Mouse (Mus musculus) kidney, embryonic 15.5 days (tissue): ENCODE results near the gene Olfr992. TPM values are rescaled to one million over a fixed set of nuclear protein-coding genes. Genes with fewer than 3 reads are reported as not detected.
"Not testable (repeated sequence)": the region's sequence is repeated elsewhere in the genome, so short reads cannot be mapped to it uniquely, and the experiment has no call there.

Experiments
- ATAC-seq: fragments of 200-750 bp; cut with Nextera tagmentation; replicated peaks from 2 replicates; pipeline ENCODE4 v1.8.0; 2017; ENCODE audit warnings: moderate TSS enrichment; ENCODE audit not compliant: low FRiP score
- H3K27ac ChIP-seq: fragments of 300-500 bp; sonication (generic); 2 replicates; pipeline ENCODE4 v1.5.1; 2015; ENCODE audit warnings: mild to moderate bottlenecking, inconsistent platforms
- H3K27me3 ChIP-seq: fragments of 300-500 bp; sonication (generic); 2 replicates; pipeline ENCODE4 v1.6.1; 2015; ENCODE audit warnings: inconsistent platforms
- H3K36me3 ChIP-seq: fragments of 300-500 bp; sonication (generic); 2 replicates; pipeline ENCODE4 v1.6.1; 2015; ENCODE audit warnings: inconsistent platforms
- H3K4me1 ChIP-seq: fragments of 300-500 bp; sonication (generic); 2 replicates; pipeline ENCODE4 v1.6.1; 2015; ENCODE audit warnings: inconsistent platforms
- H3K4me2 ChIP-seq: fragments of 300-500 bp; sonication (generic); 2 replicates; pipeline ENCODE4 v1.6.1; 2015; ENCODE audit warnings: moderate library complexity, mild to moderate bottlenecking, inconsistent platforms
- H3K4me3 ChIP-seq: fragments of 300-500 bp; sonication (generic); replicated peaks from 2 replicates; pipeline ENCODE4 v1.5.1; 2015; ENCODE audit warnings: mild to moderate bottlenecking, inconsistent platforms
- H3K9ac ChIP-seq: fragments of 300-500 bp; sonication (generic); 2 replicates; pipeline ENCODE4 v1.6.1; 2015; ENCODE audit warnings: mild to moderate bottlenecking, inconsistent platforms
- H3K9me3 ChIP-seq: fragments of 300-500 bp; sonication (generic); replicated peaks from 2 replicates; pipeline ENCODE4 v1.6.1; 2016; ENCODE audit warnings: inconsistent platforms
- WGBS: fragments of 180-500 bp; shearing (Covaris S2); methylation state at CpG from one replicate; pipeline ENCODE4 v1.1.7; 2015; ENCODE audit warnings: mixed read lengths; 5-methylcytosine and 5-hydroxymethylcytosine counted together
- polyA plus RNA-seq: library from polyadenylated mRNA; unstranded; fragments of >200 nt; fragmentation: Nextera tagmentation; extraction: Ambion mirVana; gene quantifications from 2 replicates; pipeline ENCODE4 v1.2.1, GENCODE M21; 2015

The Olfr992 gene
- not detected in 2 replicates for polyA plus RNA-seq

GRCm38 (mm10) chr2:85409369-85409768 is at the start of gene Olfr992:
Gene Olfr992, minus strand, starts transcription at chr2:85409469.
- no peaks in the 10 kb centered on the region for H3K4me1 ChIP-seq
- H3K9ac ChIP-seq, result no peak within 1 kb of the TSS
- no peaks in the 10 kb centered on the region for H3K36me3 ChIP-seq
- WGBS, result 57% methylated on average over 2 of the region's 2 CpGs
- H3K27me3 ChIP-seq, result no peaks in the 10 kb centered on the region
- no peaks in the 10 kb centered on the region for H3K9me3 ChIP-seq
- ATAC-seq, result no peak
- no peak within 1 kb of the TSS for H3K4me3 ChIP-seq
- H3K4me2 ChIP-seq, result no peak within 1 kb of the TSS
- H3K27ac ChIP-seq, result no peak within 1 kb of the TSS

DNA sequence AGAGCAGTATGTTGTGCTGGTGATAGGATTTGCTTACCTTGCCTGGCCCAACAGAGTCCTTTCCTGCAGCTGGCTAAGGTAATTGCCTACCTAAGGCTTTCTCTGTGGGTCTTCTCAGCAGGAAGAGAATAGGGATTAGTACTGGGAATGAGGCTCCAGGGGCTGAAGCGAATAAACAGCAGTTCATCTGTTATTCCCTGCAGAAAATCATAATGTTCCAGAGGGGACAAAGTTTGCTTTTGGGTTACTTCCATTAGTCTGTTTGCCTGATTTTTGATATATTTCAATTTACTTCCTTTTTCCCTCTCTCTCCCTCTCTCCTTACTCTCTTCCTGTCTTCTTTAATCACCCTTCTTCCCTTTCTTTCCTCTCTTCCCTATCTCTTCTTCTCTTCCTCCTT is 34.3 kb upstream of the Olfr992 start, which contains the start of gene Olfr995:
TSS of gene Olfr995 (minus strand) at position 101 of the 400 bp plus-strand sequence.
- WGBS, result 30% methylated on average over 1 of the region's 1 CpGs
- H3K4me2 ChIP-seq, result no peak within 1 kb of the TSS
- H3K9ac ChIP-seq, result no peak within 1 kb of the TSS
- no peak within 1 kb of the TSS for H3K27ac ChIP-seq
- ATAC-seq, result no peak
- H3K36me3 ChIP-seq, result no peaks in the 10 kb centered on the region
- H3K4me3 ChIP-seq, result no peak within 1 kb of the TSS
- H3K9me3 ChIP-seq, result no peaks in the 10 kb centered on the region
- H3K27me3 ChIP-seq, result no peaks in the 10 kb centered on the region
- H3K4me1 ChIP-seq, result no peaks in the 10 kb centered on the region

- Histone ChIP-seq H3K9ac (no peak overlapping the region), H3K9me3 (no peaks in the 10 kb centered on the region), H3K27me3 (no peaks in the 10 kb centered on the region), H3K4me2 (no peak overlapping the region), H3K4me1 (no peaks in the 10 kb centered on the region), H3K27ac (no peak overlapping the region), H3K36me3 (no peaks in the 10 kb centered on the region), H3K4me3 (no peak overlapping the region)
- ATAC-seq, result no peak
Measured at GRCm38 (mm10) chr2:85442546-85442945, 33.3 kb upstream of the Olfr992 start.

DNA sequence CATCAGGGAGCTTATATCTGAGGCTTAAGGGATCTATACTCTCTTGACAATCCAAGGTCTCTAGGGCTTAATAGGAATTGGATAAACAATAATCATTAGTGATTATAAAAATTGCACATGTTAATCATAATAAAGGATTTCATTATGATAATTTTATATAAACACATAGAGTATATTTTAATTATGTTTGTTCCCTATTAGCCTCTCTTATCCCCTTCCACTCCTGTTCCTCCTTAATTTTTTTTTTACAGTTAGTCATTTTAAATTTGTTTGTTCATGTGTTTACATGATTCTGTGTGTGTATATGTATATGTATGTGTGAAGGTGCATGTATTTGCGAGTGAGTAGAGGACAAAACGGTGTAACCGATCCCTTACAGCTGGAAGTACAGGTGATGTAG is 27.1 kb upstream of the Olfr992 start, which contains the start of gene Olfr994:
TSS of gene Olfr994 (minus strand) at position 101 of the 400 bp plus-strand sequence.
- no peak within 1 kb of the TSS for H3K27ac ChIP-seq
- no peaks in the 10 kb centered on the region for H3K4me1 ChIP-seq
- H3K9me3 ChIP-seq, result no peaks in the 10 kb centered on the region
- WGBS, result 85% methylated on average over 3 of the region's 3 CpGs
- H3K4me3 ChIP-seq, result no peak within 1 kb of the TSS
- ATAC-seq, result no peak
- no peak within 1 kb of the TSS for H3K9ac ChIP-seq
- H3K4me2 ChIP-seq, result no peak within 1 kb of the TSS
- H3K27me3 ChIP-seq, result no peaks in the 10 kb centered on the region
- no peaks in the 10 kb centered on the region for H3K36me3 ChIP-seq

GRCm38 (mm10) chr2:85425893-85426292 is 16.6 kb upstream of the Olfr992 start:
- no peak for ATAC-seq
- H3K9me3 ChIP-seq, result no peaks in the 10 kb centered on the region
- H3K4me2 ChIP-seq, result no peak overlapping the region
- no peaks in the 10 kb centered on the region for H3K4me1 ChIP-seq
- no peaks in the 10 kb centered on the region for H3K36me3 ChIP-seq
- WGBS, result 85% methylated on average over 1 of the region's 1 CpGs
- no peaks in the 10 kb centered on the region for H3K27me3 ChIP-seq
- H3K9ac ChIP-seq, result no peak overlapping the region
- H3K4me3 ChIP-seq, result no peak overlapping the region
- no peak overlapping the region for H3K27ac ChIP-seq

GRCm38 (mm10) chr2:85414777-85415176 is 5.5 kb upstream of the Olfr992 start, which contains the start of gene Olfr993:
Gene Olfr993, minus strand, starts transcription at chr2:85414877.
- Histone ChIP-seq H3K27me3 (no peaks in the 10 kb centered on the region), H3K4me1 (no peaks in the 10 kb centered on the region), H3K4me3 (no peak within 1 kb of the TSS), H3K36me3 (no peaks in the 10 kb centered on the region), H3K9me3 (no peaks in the 10 kb centered on the region), H3K4me2 (no peak within 1 kb of the TSS), H3K9ac (no peak within 1 kb of the TSS), H3K27ac (no peak within 1 kb of the TSS)
- ATAC-seq, result no peak

- not testable (repeated sequence) for H3K9ac ChIP-seq, ATAC-seq, H3K27me3 ChIP-seq, H3K4me1 ChIP-seq, H3K4me3 ChIP-seq, H3K4me2 ChIP-seq, H3K9me3 ChIP-seq, H3K27ac ChIP-seq, H3K36me3 ChIP-seq
Measured at GRCm38 (mm10) chr2:85363127-85363526, 46.1 kb downstream of the Olfr992 start, which contains the start of gene Olfr988. Gene Olfr988, minus strand, starts transcription at chr2:85363227.

Other genes starting within 250 kb of the Olfr992 start
- 0.40 and 0.65 TPM in 2 replicates for gene Lrrc55, start 212.3 kb downstream of the Olfr992 start, polyA plus RNA-seq
- gene Olfr987, start 70.2 kb downstream of the Olfr992 start, polyA plus RNA-seq, result not detected in 2 replicates
- gene Olfr988, start 46.2 kb downstream of the Olfr992 start, polyA plus RNA-seq, result not detected in 2 replicates
- gene Olfr993, start 5.4 kb upstream of the Olfr992 start, polyA plus RNA-seq, result not detected in 2 replicates
- not detected in 2 replicates for gene Olfr994, start 27.0 kb upstream of the Olfr992 start, polyA plus RNA-seq
- not detected in 2 replicates for gene Olfr995, start 34.2 kb upstream of the Olfr992 start, polyA plus RNA-seq
- gene 4833423E24Rik, start 109.6 kb upstream of the Olfr992 start, polyA plus RNA-seq, result 0.15 TPM in 1 of 2 replicates, not detected in the other
- gene Olfr996, start 169.7 kb upstream of the Olfr992 start, polyA plus RNA-seq, result not detected in 2 replicates
- not detected in 2 replicates for gene Olfr998, start 179.5 kb upstream of the Olfr992 start, polyA plus RNA-seq
- gene Olfr1000, start 202.4 kb upstream of the Olfr992 start, polyA plus RNA-seq, result not detected in 2 replicates
- not detected in 2 replicates for gene Olfr1002, start 241.2 kb upstream of the Olfr992 start, polyA plus RNA-seq